Mouse (Mus musculus) adrenal gland, postnatal 10 days (tissue): Measurements from ENCODE around the gene Asb2. TPM values are rescaled to one million over a fixed set of nuclear protein-coding genes. Genes with fewer than 3 reads are reported as not detected.
A peak's percentile ranks its signal among the peaks of the same experiment; 100 is the strongest.

ENCODE experiments used
- DNase-seq: peaks from one replicate; pipeline ENCODE4 v3.0.0; 2021; ENCODE audit warnings: mixed read lengths
- total RNA-seq, 2 experiments: library from RNA; stranded (reverse); gene quantifications; 2 replicates each; pipeline ENCODE4 v1.2.3; 2021

Asb2 gene
- total RNA-seq, 2 experiments from 2014 or later: 5.5 to 20.3 TPM

- peak; percentile 70 for DNase-seq
Measured at GRCm38 (mm10) chr12:103322801-103323200, 33.0 kb downstream of the Asb2 start.

GRCm38 (mm10) chr12:103315831-103316545 lies 39.8 kb downstream of the Asb2 start:
- DNase-seq: no peak

- peak; percentile 35 for DNase-seq
Measured at GRCm38 (mm10) chr12:103314640-103315361, 41.0 kb downstream of the Asb2 start.

DNA sequence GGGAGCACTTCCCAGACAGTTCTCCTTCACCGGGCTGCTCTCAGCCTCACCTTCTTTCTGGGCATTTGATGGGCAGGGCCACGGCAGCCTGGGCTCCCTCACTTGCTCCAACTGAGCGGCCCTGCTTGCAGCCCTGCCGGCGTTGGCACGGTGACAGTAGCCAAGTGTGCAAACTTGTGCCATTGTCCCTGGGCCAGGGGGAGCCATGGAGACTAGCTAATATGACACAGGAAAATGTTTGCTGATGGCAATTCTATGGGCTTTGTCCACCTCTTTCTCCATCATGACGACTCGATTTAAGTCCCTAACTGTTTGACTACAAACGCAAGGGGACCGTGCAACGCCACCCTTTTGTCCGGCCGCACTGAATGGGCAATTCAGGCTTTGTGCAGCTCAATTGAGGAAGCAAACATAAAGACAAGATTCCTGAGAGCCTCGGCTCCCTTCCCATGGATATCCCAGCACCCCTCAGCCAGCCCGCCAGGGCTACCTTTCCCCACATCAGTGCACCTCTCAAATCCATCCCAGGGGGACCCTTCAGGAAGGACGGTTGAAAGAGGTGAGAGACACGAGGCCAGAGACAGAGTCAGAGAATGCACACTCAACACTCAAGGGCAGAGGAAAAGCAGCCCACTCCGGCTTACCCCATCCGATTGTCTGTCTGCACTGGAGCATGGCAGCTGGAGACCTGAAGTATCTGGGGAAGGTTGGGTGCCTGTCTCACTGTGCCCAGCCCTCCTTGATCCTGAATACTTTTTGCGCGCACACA lies 41.7 kb downstream of the Asb2 start:
- no peak for DNase-seq

DNA sequence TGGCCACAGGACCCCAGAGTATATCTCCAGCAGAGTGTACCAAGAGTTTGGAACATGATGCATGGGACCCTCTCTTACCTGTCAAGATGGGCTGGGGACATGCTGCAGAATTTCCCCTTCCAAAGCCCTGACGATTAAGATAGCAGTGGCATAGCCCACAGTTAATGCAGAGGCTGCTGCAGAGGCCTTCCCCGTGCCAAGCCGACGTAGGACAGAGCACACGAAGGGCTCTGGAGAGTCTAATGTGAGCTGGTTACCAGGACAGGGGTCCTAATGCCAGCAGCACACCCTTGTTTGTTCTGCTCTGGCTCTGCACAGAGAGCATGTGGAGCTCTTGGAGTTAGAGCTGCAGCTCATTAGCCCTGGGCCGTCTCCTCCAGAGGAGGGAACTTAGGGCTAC lies 42.5 kb downstream of the Asb2 start:
- DNase-seq: no peak

DNA sequence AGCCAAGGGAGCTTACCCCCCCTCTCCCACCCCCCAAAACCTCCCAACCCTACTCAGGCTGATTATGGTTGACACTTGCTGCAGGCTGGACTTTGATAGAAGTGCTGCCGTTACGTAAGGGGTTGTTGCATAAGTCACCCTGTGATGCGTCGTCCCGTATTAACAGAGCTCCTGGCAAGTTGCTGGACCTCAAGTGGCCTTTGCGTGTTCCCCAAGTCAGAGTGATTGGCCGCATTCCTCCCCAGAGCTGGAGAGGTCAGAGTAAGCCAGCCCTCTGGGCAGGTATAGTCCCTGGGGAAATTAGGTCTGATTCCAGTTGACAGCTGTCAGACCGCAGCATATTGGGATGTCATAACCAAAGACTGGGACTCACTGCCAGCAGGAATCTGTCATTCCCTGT lies 43.9 kb downstream of the Asb2 start:
- DNase-seq: no peak

GRCm38 (mm10) chr12:103310744-103311267 lies 45.0 kb downstream of the Asb2 start, which contains the start of gene Fam181a:
TSS of gene Fam181a (plus strand) at chr12:103310975.
- DNase-seq: no peak

- peak; percentile 77 for DNase-seq
Measured at GRCm38 (mm10) chr12:103306720-103307119, 49.1 kb downstream of the Asb2 start.

DNA sequence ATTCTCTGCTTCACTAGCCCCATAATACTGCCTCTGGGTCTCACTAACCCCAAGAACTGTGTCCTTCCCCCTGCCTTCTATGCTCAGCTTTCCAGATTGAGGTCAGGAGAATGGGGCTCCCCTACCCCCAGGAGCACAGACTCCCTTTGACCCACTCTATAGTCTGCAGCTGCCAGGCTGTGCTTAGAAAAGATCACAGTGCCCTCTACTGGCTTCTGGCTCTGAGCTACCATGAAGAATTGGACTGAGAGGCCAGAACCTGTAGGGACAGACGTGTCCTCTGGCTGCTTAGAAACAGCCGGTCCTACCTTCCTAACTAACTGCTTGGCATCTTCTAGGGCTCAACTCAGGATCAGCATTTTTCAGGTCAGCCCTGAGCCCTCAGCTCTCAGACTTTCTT lies 49.6 kb downstream of the Asb2 start:
- DNase-seq: peak; percentile 54

GRCm38 (mm10) chr12:103302960-103303359 lies 52.8 kb downstream of the Asb2 start:
- DNase-seq: no peak

GRCm38 (mm10) chr12:103301645-103302044 lies 54.2 kb downstream of the Asb2 start:
- peak; percentile 81 for DNase-seq

DNA sequence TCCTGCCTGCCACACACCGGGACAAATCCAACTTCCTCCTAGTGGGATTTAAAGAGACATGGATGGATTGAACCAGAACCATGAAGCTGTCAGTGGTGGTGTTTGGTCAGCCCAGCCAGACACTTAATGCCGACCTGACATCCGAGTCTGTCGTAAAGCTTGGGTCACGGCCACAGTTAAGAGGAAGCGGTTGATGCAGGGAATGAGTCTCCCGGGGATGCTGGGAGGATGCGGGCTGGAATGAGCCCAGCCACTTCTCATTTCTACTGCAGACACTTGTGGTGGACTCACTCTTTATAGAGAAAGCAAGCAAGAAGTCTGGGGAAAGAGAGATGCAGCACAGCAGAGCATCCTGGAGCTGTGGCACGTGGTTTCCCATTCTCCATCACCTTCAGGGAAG lies 55.3 kb downstream of the Asb2 start:
- no peak for DNase-seq

GRCm38 (mm10) chr12:103296292-103296691 lies 59.5 kb downstream of the Asb2 start:
- peak; percentile 46 for DNase-seq

- DNase-seq: no peak
Measured at GRCm38 (mm10) chr12:103292366-103292765, 63.4 kb downstream of the Asb2 start.

DNA sequence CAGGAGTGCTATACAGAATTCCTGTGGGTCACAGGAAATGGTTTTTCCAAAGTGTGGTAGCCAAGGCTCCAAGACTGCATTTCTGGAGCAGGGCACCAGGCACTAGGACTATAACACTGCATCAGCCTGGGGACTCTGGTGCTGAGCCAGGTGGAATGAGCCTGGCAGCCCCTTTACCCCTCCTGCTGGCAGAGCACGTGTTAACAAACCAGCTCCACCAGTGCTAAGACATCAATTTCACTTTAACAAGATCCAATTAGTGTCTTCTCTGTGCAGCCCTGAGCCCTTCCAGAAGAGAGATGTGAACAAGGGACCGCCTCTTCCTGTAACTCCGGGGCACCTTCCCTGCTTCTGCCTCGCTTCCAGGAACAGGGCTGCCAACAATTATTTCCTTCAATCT lies 68.5 kb downstream of the Asb2 start:
- no peak for DNase-seq

GRCm38 (mm10) chr12:103283411-103283810 lies 72.4 kb downstream of the Asb2 start:
- no peak for DNase-seq

DNA sequence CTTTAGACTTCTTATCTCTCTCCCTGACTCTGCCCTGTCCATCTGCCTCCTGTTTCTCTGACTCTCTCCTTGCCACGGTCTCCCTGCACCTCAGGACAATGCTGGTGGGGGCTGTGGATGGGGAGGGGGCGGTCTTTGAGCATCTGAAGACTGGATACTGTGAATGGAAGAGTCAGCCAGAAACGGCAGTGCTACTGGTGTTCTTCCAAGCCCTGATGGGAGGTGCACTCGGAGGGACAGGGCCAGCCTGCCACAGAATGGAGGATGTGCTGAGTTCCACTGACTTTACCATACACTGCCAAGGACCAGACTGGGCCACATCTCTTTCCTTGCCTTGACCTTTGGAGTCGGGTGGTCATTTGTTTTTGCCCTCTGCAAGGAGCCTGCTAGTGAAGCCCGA lies 72.9 kb downstream of the Asb2 start:
- no peak for DNase-seq

- peak; percentile 57 for DNase-seq
Measured at GRCm38 (mm10) chr12:103281912-103282311, 73.9 kb downstream of the Asb2 start.

- no peak for DNase-seq
Measured at GRCm38 (mm10) chr12:103281491-103281890, 74.3 kb downstream of the Asb2 start.

DNA sequence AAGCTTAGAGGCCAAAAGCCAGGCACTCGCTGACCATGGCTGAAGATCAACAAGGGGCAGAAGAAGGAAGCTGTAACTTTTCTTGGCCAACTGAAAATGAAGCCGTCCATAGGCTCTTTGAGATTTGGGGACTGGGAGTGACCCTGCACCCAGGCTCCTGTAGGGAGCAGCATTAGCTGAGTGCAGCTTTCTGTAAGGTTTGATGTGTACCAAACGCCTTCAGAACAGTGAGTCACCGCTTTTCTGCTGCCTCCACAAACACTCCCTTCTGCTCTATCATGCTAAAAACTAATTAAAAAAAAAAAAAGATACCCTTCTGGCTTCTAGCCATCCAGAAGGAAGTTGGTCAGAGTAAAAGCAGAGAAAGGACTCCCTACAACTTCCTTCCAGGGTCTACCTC lies 79.4 kb downstream of the Asb2 start:
- DNase-seq: no peak

- DNase-seq: no peak
Measured at GRCm38 (mm10) chr12:103273732-103274131, 82.1 kb downstream of the Asb2 start.

DNA sequence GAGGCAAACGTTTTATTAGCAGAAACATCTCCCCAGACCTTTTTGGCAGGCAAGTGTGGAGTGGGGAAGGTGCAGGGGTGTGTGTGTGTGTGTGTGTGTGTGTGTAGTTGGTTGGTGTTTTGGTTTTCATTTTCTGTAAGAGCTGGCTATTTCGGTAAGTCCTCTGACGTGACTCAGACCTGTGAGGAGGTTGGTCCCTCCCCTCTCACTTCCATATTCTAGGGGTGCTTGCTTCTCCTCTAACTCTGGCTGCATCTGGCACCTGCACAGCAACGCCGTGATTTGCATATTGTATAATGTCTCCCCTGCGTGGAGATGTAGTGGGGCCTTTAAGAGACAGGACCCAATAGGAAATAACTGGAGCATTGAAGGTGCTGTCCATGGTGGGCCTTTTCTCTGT lies 82.8 kb downstream of the Asb2 start:
- DNase-seq: no peak

GRCm38 (mm10) chr12:103272176-103272575 lies 83.6 kb downstream of the Asb2 start:
- DNase-seq: no peak
